Mouse (Mus musculus) layer of hippocampus, postnatal 36 days (tissue): ENCODE results near the gene Unc13d. TPM values are rescaled to one million over a fixed set of nuclear protein-coding genes. Genes with fewer than 3 reads are reported as not detected.
A peak's percentile ranks its signal among the peaks of the same experiment; 100 is the strongest.
"Not testable (repeated sequence)": the region's sequence is repeated elsewhere in the genome, so short reads cannot be mapped to it uniquely, and the experiment has no call there.

Experiments
- DNase-seq, 2 experiments: peaks; one replicate each; pipeline ENCODE4 v3.0.0; 2022
- total RNA-seq, 2 experiments: library from RNA; stranded (reverse); gene quantifications; 2 replicates each; pipeline ENCODE4 v1.2.3; 2021

The Unc13d gene
- total RNA-seq, result 1 to 10 TPM; 1.9 to 2.4 TPM

DNA sequence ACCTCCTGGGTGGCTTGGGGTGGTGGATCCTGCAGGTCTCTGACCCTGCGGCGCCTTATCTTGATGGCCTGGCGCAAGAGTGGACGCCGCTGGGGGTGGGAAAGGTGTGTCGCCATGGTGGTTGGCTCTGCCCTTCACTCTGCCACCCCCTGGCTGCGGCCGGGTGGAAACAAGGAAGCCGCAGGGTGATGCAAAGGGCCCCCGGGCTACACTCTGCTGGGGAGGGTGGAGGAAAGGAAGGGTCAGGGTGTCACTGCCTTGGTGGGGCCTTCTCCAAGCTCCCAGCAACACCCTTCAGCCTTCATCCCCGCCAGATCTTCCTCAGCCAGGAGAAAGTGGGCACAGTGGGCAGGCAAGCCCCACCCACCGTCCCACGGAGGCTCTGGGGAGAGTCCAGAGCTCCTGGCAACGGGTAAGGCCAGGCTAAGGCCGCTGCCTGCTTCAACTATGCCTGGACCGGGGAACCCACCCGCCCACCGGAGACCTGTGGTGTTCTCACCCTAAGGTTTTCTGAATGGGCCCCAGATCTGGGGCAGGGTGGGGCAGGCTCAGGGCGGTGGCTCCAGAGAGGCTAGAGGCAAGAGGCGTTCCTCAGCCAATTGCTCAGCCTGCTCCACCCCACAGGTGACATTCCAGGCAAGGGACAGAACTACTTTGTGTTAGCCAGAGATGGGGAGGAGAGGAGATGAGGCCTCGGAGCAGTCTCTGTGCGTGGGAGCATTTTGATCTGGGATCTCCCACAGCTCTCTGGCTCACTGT, at the start of gene Unc13d:
Unc13d (minus strand) TSS at position 516 of the 759 bp plus-strand sequence.
- DNase-seq, result no peak

DNA sequence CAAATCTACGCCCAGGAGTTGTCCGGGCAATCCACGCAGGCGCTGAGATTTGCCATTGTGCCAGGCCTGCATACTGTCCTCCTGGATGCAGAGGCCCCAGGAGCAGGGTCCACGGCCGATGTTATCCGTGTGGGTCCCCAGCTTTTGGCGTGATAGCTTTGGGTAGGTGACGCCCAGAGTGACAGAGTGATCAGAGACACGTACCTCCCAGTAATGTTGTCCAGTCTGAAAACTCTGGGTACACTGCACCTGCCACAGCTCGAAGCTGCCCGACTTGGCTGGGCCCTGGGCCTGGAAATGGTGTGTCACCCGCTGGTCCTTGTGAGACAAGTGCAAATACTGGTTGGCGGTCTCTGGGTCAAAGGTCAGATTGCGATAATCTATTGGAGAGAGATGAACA, 48.5 kb upstream of the Unc13d start:
- no peak for DNase-seq

DNA sequence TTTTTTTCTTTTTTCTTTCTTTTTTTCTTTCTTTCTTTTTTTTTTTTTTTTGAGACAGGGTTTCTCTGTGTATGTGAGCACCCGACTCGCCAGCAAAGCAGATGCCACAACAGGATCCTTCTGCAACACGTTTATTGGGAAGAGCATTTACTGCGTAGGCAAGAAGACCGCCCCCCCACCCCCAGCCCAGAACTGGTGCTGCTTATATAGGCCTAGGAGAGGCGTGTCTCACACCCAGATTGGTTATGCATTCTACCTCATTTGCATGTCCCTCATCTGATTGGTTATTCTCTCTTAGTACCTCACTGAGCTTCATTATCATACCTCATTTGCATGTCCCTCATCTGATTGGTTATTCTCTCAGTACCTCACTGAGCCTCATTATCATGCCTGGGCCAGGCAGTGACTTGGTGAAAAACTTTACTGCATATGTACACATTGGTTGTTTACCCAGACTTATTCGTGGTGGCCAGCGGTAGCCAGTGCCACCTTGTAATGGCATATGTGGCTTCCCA, 44.0 kb upstream of the Unc13d start:
- not testable (repeated sequence) for DNase-seq

DNA sequence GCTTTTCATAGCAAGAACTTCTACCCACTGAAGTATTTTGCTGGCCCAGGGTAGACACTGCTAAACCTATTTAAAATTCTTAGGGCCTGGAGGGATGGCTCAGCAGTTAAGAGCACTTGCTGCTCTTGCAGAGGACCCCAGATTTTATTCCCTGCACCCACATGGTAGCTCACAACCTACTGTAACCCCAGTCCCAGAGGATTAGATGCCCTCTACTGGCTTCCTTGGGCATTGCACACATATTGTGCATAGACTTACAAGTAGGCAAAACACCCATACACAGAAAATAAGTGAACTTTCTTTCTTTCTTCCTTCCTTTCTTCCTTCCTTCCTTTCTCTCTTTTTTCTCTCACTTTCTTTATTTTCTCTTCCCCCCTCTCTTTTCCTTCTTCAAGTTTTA, 40.1 kb upstream of the Unc13d start:
- DNase-seq, result no peak

DNA sequence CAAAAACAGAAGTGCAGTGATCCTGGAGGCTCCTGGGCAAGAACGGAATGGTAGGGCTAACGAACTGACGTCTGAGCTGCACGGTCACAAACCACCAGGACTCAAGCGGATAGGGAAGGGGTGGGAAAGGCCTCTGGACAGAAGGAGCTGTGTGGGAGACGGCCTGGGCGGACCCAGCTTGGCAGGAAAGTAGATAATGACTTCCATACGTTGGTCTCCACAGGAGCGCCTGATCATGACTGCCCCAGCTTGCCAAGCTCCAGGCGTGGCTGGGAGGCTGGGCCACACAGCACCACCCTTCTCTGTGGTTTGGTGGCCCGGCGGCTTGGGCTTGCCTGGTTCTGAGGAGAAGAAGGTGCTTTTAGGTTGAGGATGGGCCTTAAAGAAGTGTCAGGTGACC, 39.5 kb upstream of the Unc13d start:
- no peak for DNase-seq

- DNase-seq, result no peak
Measured at GRCm38 (mm10) chr11:116111611-116112203, 33.9 kb upstream of the Unc13d start.

GRCm38 (mm10) chr11:116111067-116111466, 33.3 kb upstream of the Unc13d start:
- no peak for DNase-seq

- no peak for DNase-seq
Measured at GRCm38 (mm10) chr11:116110540-116110939, 32.8 kb upstream of the Unc13d start.

DNA sequence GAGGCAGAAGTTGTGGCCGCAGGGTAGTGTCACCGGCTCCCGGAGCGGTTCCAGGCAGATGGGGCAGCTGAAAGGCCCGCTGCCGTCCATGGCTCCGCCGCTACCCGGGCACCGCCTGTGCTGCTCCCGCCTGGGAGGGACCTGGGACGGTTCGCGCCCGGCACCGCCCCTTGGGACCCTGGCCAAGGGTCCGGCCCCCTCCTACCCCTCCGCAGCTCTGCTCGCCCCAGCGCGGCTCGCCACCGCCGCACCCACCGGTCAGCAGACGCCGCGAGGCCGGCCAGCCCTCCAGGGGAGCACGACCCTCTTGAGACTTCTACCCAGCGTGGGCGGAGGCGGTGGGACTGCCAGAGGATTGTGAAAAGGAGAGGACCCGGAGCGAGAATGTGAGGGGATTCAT, 32.4 kb upstream of the Unc13d start:
- DNase-seq, result no peak

DNA sequence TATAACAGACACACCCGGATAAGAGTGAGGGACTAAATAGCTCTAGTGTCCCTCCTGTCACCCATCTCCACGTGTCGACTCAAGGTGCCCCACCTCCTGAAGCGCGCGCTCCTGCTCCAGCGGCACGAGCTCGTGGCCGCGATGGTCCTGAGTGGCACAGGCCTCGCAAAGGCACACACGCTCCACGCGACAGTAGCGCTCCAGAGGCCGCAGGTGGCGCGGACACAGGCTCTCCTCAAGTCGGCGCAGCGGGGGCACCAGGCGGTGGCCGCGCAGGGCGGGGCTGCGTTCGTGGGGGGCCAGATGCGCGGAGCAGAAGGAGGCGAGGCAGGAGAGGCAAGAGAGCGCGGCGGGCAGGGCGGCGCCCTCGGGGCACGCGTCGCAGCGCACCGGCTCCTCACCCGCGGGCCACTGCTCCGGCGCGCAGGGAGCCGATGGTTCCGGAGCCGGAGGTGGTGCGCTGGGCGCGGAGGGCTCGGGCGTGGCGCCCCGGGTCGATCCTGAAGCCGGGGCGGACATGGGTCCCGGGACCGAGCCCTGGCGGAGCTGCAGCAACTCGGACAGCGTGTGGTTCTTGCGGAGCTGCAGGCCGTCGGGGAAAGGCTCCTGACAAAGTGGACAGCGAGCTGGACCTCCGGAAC, 31.8 kb upstream of the Unc13d start:
- DNase-seq, result no peak

DNA sequence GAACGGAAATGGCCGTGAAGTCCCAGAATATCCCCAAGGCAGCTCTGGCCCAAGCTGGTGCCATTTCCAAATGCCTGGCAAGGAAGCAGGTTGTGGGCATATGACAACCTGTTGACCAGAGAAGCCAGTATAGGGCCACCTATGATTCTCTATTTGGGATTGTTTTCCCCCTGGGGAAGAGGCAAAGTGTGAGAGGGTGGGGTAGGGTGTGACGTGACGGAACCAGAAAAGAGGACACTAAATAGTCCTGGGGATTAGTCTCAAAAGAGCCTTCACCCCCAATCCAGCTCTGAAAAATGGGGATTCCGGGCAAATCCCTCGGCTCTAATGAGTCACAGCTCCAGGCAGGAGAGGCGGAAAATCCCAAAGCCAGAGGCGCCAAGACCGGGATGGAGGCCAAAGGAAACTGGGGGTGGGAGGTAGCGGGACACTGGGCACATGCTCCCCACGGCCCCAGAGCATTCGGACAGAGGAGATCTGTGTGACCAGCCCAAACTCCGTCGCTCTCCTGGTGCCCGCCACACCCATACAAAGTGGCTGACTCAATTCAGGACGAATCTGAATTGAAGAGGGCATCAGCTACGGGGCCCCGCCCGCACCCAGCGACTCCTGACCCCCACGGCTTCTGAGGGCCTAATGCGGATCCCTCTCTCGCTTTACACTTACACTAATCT, 30.8 kb upstream of the Unc13d start:
- peak in 1 of 2 experiments; percentile 56 for DNase-seq

- no peak for DNase-seq
Measured at GRCm38 (mm10) chr11:116107777-116108285, 30.1 kb upstream of the Unc13d start.

- no peak for DNase-seq
Measured at GRCm38 (mm10) chr11:116106963-116107776, 29.4 kb upstream of the Unc13d start.

DNA sequence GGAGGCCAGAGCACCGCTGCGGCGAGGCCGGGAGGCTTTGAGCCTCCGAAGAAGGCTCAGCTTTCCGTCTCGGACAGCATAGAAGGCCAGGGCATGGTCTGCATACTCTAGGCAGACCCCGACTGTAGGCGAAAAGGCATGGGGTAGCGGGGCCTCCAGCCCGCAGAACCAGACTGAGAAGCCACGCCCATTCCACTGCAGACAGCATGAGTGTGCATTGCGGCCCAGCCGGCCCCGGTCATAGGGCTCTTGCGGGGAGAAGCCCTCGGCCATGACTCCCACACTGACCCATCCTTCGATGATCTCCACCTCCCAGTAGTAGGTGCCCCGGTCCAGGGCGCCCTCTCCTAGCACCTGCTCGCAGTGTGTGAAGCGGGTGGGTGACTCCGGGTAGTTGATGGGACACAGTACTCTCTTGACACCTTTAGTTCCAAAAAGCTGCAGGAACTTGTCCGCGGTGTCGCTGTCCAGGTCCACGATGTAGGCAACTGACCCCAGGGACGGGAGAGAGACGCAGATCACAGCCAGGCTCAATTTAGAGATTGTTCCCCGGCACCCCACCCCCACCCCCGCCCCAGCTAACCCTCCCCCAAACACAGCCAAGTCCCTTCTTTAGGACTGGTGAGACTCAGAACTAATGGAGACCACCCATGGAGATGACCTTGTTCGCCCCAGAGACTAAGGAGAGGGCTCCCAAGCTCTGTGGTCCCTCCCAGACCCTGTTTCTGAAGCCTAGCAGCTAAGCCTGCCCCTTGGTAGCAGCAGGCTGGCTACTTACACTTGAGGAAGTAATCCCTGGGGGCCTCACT, 28.6 kb upstream of the Unc13d start:
- no peak for DNase-seq

GRCm38 (mm10) chr11:116105065-116105464, 27.3 kb upstream of the Unc13d start:
- no peak for DNase-seq

- DNase-seq, result no peak
Measured at GRCm38 (mm10) chr11:116104006-116104646, 26.4 kb upstream of the Unc13d start.

GRCm38 (mm10) chr11:116103572-116103971, 25.8 kb upstream of the Unc13d start:
- DNase-seq, result no peak

DNA sequence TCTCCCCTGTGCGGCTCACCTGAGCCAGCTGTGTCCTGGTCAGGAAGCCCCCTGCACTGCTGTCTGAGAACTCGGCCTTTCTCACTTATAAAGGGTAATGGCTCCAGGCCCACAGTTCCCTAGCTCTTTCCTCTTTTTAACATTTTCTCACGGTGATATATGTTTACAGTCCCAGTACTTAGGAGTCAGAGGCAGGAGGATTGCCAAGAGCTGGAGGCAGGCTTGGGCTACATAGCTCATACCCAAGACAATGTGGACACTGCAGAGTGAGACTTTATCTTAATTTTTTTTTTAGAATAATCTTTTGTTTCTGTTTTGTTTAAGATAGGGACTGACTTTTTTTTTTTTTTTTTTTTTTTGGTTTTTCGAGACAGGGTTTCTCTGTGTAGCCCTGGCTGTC, 24.7 kb upstream of the Unc13d start:
- no peak for DNase-seq

GRCm38 (mm10) chr11:116101931-116102381, 24.2 kb upstream of the Unc13d start:
- DNase-seq, result no peak

- no peak for DNase-seq
Measured at GRCm38 (mm10) chr11:116100839-116101238, 23.1 kb upstream of the Unc13d start.
